Mouse (Mus musculus): Measurements from ENCODE around the gene Ghrhr.

Gene Ghrhr

GRCm38 (mm10) chr6:55396176-55396575 lies 20.1 kb downstream of the Ghrhr start:
- DNase-seq (ENCODE audit: low spot score in 2 of 2), result no peak

GRCm38 (mm10) chr6:55396622-55397041 lies 20.5 kb downstream of the Ghrhr start:
- no peak for DNase-seq (ENCODE audit: low spot score in 2 of 2)

GRCm38 (mm10) chr6:55398869-55399628 lies 23.0 kb downstream of the Ghrhr start:
- DNase-seq (ENCODE audit: low spot score in 2 of 2), result no peak

- no peak for DNase-seq (ENCODE audit: low spot score in 2 of 2)
Measured at GRCm38 (mm10) chr6:55399910-55400309, 23.8 kb downstream of the Ghrhr start.

GRCm38 (mm10) chr6:55402041-55402776 lies 26.1 kb downstream of the Ghrhr start:
- no peak for DNase-seq (ENCODE audit: low spot score in 2 of 2)

- DNase-seq (ENCODE audit: low spot score in 2 of 2), result no peak
Measured at GRCm38 (mm10) chr6:55403411-55404309, 27.6 kb downstream of the Ghrhr start.

- DNase-seq (ENCODE audit: low spot score in 2 of 2), result no peak
Measured at GRCm38 (mm10) chr6:55404421-55404990, 28.4 kb downstream of the Ghrhr start.

- no peak for DNase-seq (ENCODE audit: low spot score in 2 of 2)
Measured at GRCm38 (mm10) chr6:55407345-55407744, 31.2 kb downstream of the Ghrhr start.

- DNase-seq (ENCODE audit: low spot score in 2 of 2), result no peak
Measured at GRCm38 (mm10) chr6:55410119-55410775, 34.2 kb downstream of the Ghrhr start.

GRCm38 (mm10) chr6:55410977-55411376 lies 34.9 kb downstream of the Ghrhr start:
- DNase-seq (ENCODE audit: low spot score in 2 of 2), result no peak

- DNase-seq (ENCODE audit: low spot score in 2 of 2), result no peak
Measured at GRCm38 (mm10) chr6:55416202-55416601, 40.1 kb downstream of the Ghrhr start.

- DNase-seq (ENCODE audit: low spot score in 2 of 2), result no peak
Measured at GRCm38 (mm10) chr6:55418746-55419410, 42.8 kb downstream of the Ghrhr start.

- DNase-seq (ENCODE audit: low spot score in 2 of 2), result no peak
Measured at GRCm38 (mm10) chr6:55420411-55420810, 44.3 kb downstream of the Ghrhr start.

- DNase-seq (ENCODE audit: low spot score in 2 of 2), result no peak
Measured at GRCm38 (mm10) chr6:55420869-55421361, 44.8 kb downstream of the Ghrhr start.

GRCm38 (mm10) chr6:55432121-55432520 lies 56.0 kb downstream of the Ghrhr start:
- DNase-seq (ENCODE audit: low spot score in 2 of 2), result no peak

- DNase-seq (ENCODE audit: low spot score in 2 of 2), result no peak
Measured at GRCm38 (mm10) chr6:55434360-55434759, 58.3 kb downstream of the Ghrhr start.

- no peak for DNase-seq (ENCODE audit: low spot score in 2 of 2)
Measured at GRCm38 (mm10) chr6:55435266-55436159, 59.4 kb downstream of the Ghrhr start.

GRCm38 (mm10) chr6:55437919-55438318 lies 61.8 kb downstream of the Ghrhr start:
- no peak for DNase-seq (ENCODE audit: low spot score in 2 of 2)
